8 mouse cellular contexts compared by ENCODE assay signal in genomic region chr5:99248501-99248900, GRCm38 (mm10).
DNase-seq lines count a peak whose midpoint lies in the region; ATAC-seq and TF ChIP-seq lines count a peak whose summit lies in the region.

No protein-coding gene starts in this region.

- no peak overlapping the region for H3K4me3 ChIP-seq in kidney, embryonic 15.5 days (replicated peaks)
- no peak overlapping the region for H3K4me3 ChIP-seq in intestine, postnatal 0 days (ENCODE audit: low read depth, low read length)
- no peak overlapping the region for H3K4me3 ChIP-seq in midbrain, postnatal 0 days (ENCODE audit: low read depth, low read length)

- WGBS in kidney, embryonic 15.5 days, result 3% methylated on average over 7 of the region's 7 CpGs
- whole genome bisulfite sequencing in intestine, postnatal 0 days, result 1% methylated on average over 7 of the region's 7 CpGs
- 2% methylated on average over 7 of the region's 7 CpGs for WGBS in midbrain, postnatal 0 days

- H3K9ac ChIP-seq in kidney, embryonic 15.5 days, result no peak overlapping the region
- no peak overlapping the region for H3K9ac ChIP-seq in intestine, postnatal 0 days (ENCODE audit: low read depth, low read length)
- no peak overlapping the region for H3K9ac ChIP-seq in midbrain, postnatal 0 days (replicated peaks; ENCODE audit: low read length, poor library complexity, severe bottlenecking)

- H3K4me2 ChIP-seq in kidney, embryonic 15.5 days, result no peak overlapping the region
- H3K4me2 ChIP-seq in intestine, postnatal 0 days (replicated peaks; ENCODE audit: low read depth), result no peak overlapping the region
- peak overlapping the region; percentile 22; the same call in 1 of the 2 replicates for H3K4me2 ChIP-seq in midbrain, postnatal 0 days (ENCODE audit: low read depth, low read length, poor library complexity, severe bottlenecking)

- no peaks in the 10 kb centered on the region for H3K9me3 ChIP-seq in kidney, embryonic 15.5 days (replicated peaks)
- H3K9me3 ChIP-seq in intestine, postnatal 0 days (ENCODE audit: control insufficient read depth), result no peaks in the 10 kb centered on the region
- H3K9me3 ChIP-seq in midbrain, postnatal 0 days (ENCODE audit: low read length), result no peaks in the 10 kb centered on the region

- peaks cover 21% of the 10 kb centered on the region for H3K4me1 ChIP-seq in kidney, embryonic 15.5 days
- peaks cover 6% of the 10 kb centered on the region; the same call in 1 of the 2 replicates for H3K4me1 ChIP-seq in intestine, postnatal 0 days (replicated peaks; ENCODE audit: control insufficient read depth, insufficient read depth, low read length)
- H3K4me1 ChIP-seq in midbrain, postnatal 0 days (ENCODE audit: insufficient read depth, low read length), result peaks cover 3% of the 10 kb centered on the region; the same call in 1 of the 2 replicates

- peaks cover 16% of the 10 kb centered on the region for H3K27me3 ChIP-seq in kidney, embryonic 15.5 days
- no peaks in the 10 kb centered on the region for H3K27me3 ChIP-seq in intestine, postnatal 0 days (replicated peaks; ENCODE audit: control insufficient read depth, insufficient read depth, low read length)
- no peaks in the 10 kb centered on the region for H3K27me3 ChIP-seq in midbrain, postnatal 0 days (ENCODE audit: insufficient read depth, low read length)

- intact Hi-C loops in left cerebral cortex, postnatal 4 days (cut with DNase I), result loop anchor here (5.0 kb wide), 2 partner anchors 639 to 654 kb away; no protein-coding TSS in a partner anchor

- TF ChIP-seq CTCF in intestine, postnatal 0 days (IDR thresholded peaks at IDR 0.05; ENCODE audit: low read depth), result peak; percentile 99
- TF ChIP-seq CTCF in midbrain, postnatal 0 days (IDR thresholded peaks at IDR 0.05), result peak; percentile 99

- H3K27ac ChIP-seq in kidney, embryonic 15.5 days, result no peak overlapping the region
- no peak overlapping the region for H3K27ac ChIP-seq in intestine, postnatal 0 days (ENCODE audit: low read depth, low read length)
- no peak overlapping the region for H3K27ac ChIP-seq in midbrain, postnatal 0 days (ENCODE audit: low read depth, low read length)

- peak; percentile 91 for DNase-seq in kidney, adult 11 months
- DNase-seq in embryo, embryonic 10 days (ENCODE audit: low spot score), result peak; percentile 95
- peak; percentile 91 to 94 for DNase-seq in gastrocnemius, postnatal 4 days (ENCODE audit: low spot score in 2 of 2)
- DNase-seq in left cerebral cortex, postnatal 4 days, result peak; percentile 97
- DNase-seq in midbrain, postnatal 0 days (ENCODE audit: low spot score), result peak; percentile 96
- DNase-seq in spleen, postnatal 10 days (ENCODE audit: low spot score in 2 of 2), result peak; percentile 86 to 94

- H3K36me3 ChIP-seq in kidney, embryonic 15.5 days, result no peaks in the 10 kb centered on the region
- H3K36me3 ChIP-seq in intestine, postnatal 0 days (ENCODE audit: control insufficient read depth, insufficient read depth), result no peaks in the 10 kb centered on the region
- H3K36me3 ChIP-seq in midbrain, postnatal 0 days (ENCODE audit: insufficient read depth, low read length), result no peaks in the 10 kb centered on the region

- ATAC-seq in kidney, embryonic 15.5 days (replicated peaks; ENCODE audit: low FRiP score), result no peak
- no peak for ATAC-seq in intestine, postnatal 0 days
- peak; percentile 38; the same call in 1 of the 2 replicates for ATAC-seq in midbrain, postnatal 0 days (ENCODE audit: low FRiP score)
